Mouse (Mus musculus) lung, adult 18-20 months (tissue): ENCODE measurements at regions not wholly inside any gene's neighbourhood (a gene's known extent, or its start where the extent isn't known, plus 50 kb on each side); places are given as distances from the start of the nearest gene placed in this dataset.

ENCODE experiments used
- DNase-seq, 2 experiments: peaks; one replicate each; pipeline ENCODE4 v3.0.0; 2022; ENCODE audit warnings: mixed read lengths in 2 of 2

DNA sequence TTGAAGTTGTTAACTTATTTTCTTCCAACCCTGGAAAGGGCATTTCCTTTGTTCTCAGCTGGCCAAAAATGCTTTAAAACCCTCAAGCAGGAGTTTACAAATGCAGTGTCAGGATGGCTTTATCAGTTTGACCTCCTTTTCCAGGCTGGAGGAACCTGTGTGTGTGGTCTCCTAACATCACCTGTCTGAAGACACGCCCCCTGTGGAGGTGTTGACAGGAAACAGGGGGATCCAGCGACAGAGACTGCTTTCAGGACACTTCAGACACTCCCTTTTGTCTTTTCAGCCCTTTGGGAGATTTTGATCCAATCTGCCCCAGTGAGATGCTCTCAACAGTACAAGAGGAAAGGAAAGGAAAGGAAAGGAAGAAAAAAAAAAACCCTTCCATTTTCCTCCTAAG is 202.5 kb upstream of the Jade1 start:
- DNase-seq, result no peak

- no peak for DNase-seq
Observed at GRCm38 (mm10) chr3:41351786-41352185, 203.7 kb upstream of the Jade1 start.

DNA sequence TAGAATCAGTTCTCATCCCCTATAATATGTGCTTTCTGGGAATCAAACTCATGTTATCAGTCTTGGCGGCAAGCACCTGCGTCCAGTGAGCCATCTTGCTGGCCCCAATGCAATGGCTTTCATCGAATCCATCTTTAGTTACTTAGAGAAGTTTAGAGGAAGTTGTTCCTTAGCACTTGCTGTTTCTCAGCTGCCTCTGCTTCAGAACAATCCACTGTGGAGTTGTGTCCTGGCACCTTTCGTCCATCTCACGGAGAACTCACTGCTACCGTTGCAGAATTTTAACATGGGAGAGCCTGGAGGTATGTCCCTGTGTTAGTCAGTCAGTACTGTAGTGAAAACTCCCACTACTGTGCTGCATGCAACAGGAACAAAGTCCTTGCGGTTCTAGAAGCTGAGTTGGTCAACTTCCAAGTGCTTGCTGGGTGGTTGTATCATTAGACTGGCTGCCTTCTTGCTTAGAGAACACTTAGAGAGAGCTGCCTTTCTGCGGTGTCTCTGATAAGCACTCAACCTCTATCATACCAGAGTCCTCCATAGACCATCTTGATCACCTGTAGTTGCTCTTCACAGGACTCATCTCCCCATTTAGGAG is 204.3 kb upstream of the Jade1 start:
- DNase-seq, result no peak

DNA sequence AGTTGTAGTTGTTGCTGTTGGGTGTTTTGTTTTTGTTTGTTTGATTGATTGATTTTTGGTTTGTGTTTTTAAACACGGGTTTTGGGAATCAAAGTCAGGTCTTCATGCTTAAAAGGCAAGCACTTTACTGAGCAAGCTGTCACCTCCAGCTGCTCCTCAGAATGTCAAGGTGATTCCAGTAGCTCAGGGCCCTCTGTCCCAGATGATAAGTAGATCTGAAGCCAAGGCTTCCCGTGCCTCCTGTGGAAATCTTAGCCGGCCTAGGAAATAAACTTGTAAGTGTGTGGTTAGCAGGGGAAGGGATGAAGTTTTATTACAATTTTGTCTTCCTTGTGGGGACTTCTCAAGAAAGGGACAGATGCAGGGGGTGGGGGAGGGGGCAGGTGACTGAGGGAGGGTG is 205.2 kb upstream of the Jade1 start:
- no peak for DNase-seq

- peak; percentile 58 to 64 for DNase-seq
Observed at GRCm38 (mm10) chr3:41348795-41349194, 206.7 kb upstream of the Jade1 start.

DNA sequence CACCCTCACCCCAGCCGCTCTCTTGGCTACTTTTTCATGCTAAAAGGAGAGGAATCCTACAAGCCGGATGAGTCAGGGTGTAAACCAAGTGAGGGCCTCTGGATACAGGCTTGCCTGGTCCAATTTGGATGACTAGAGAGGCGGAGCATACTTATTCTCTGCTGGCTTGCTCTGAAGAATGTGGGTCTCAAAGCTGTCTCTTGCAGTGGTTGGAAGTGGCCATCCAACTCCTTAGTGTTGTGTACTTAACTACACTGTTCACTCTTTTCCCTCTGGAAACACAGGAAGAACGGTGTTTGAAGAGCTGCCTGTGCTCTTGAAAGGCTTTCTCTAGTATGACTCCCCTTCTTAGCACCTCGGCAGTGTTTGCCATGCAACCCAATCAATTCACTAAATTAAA is 208.7 kb upstream of the Jade1 start:
- no peak for DNase-seq

GRCm38 (mm10) chr3:41343431-41343830 is 212.1 kb upstream of the Jade1 start:
- DNase-seq, result no peak

DNA sequence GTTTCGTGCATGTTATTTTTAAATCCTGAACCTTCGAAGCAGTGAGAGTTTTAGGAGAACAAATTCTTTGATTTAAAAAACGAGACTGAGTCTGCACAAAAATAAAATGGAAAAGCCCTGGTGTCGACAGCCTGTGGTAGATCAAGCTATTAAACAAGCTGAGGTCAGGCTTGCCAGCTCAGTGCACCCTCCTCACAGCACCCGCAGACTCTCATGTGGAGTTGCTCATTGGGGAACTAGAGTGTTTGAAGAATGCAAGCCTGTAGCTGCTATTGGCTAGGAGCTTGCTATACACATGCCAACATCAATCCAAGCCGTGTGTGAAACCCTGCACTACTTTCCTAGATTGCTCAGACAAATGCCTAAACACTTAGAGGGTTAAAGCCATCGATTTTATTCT is 223.1 kb upstream of the Jade1 start:
- DNase-seq, result no peak

- peak in 1 of 2 experiments; percentile 4 for DNase-seq
Observed at GRCm38 (mm10) chr3:41330356-41330755, 225.2 kb upstream of the Jade1 start.

- DNase-seq, result no peak
Observed at GRCm38 (mm10) chr3:41328828-41329227, 226.7 kb upstream of the Jade1 start.

DNA sequence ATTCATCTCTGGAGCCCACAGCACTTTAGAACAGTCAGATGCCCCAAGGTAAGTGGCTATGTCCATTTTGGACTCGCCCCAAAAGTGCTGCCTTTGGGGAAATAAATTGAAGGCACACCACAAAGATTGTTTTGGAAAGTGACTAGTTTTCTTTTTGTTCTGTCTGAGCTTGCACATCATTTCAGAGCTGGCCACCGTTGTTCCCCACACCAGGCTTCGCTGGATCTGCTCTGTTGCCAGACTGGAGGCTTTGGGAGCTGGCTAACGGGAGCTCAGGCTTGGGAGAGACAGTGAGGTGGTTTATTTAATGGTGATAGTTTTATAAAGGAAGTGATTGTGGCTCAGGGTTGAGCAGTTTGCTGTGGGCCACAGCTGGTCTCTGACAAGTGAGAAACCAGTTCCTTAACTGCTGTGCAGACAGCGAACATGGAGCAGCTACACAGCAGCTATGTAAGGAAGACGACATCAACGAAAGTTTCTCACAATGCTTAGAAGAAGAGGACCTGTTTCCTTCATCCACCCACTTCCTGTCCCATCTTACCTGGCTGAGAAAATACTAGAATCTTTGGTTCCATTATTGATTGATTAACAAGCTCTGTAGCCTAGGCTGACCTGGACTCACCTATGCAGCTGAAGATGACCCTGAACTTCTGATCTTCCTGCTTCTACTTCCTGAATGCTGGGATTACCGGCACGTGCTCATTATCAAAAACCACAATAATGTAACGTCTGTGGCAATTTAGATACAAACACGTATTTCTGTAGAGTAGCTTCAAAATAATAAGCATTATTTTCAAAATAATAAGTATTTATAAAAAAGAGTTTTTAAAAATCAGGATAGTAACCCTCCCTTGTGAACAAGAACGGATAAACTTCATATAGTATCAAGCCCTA is 229.1 kb upstream of the Jade1 start:
- DNase-seq, result no peak

GRCm38 (mm10) chr3:41321808-41322207 is 233.7 kb upstream of the Jade1 start:
- DNase-seq, result peak in 1 of 2 experiments; percentile 15

GRCm38 (mm10) chr3:41319214-41319856 is 236.2 kb upstream of the Jade1 start:
- no peak for DNase-seq

GRCm38 (mm10) chr3:41318232-41319131 is 235.6 kb upstream of the Pgrmc2 start:
- peak in 1 of 2 experiments; percentile 9 for DNase-seq

GRCm38 (mm10) chr3:41317170-41317569 is 234.3 kb upstream of the Pgrmc2 start:
- no peak for DNase-seq

GRCm38 (mm10) chr3:41312492-41312891 is 229.6 kb upstream of the Pgrmc2 start:
- DNase-seq, result no peak

DNA sequence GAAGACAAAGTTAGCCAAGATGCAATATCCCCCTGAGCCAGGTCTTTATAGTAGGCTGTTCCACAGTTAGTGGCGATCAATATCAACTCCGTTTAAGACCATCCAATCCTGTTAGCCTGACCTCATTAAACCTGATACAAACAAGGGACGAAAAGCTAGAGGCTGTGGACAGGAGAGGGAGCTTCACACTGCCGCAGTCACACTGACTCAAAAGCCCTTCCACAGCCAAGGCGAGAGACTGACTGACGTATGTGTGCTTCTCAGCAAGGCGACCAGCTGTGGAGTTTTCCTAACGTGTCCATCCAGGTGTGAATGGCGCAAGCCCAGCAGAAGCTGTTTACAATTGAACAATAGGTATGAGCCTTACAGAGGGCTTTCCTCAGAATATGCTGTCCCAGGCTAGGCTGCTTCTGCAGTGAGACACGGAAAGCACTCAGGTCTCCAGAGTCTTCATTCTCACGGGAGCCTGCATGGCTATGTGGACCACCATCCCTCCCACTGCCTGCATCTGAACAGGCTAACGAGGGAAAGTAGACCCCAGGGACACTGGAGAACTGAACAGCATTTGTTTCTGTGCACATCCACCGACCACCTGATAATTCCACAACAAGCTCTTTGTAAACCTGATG is 224.7 kb upstream of the Pgrmc2 start:
- DNase-seq, result no peak

- no peak for DNase-seq
Observed at GRCm38 (mm10) chr3:41302805-41303204, 220.0 kb upstream of the Pgrmc2 start.

GRCm38 (mm10) chr3:41298776-41299175 is 215.9 kb upstream of the Pgrmc2 start:
- no peak for DNase-seq

- DNase-seq, result no peak
Observed at GRCm38 (mm10) chr3:41296152-41296809, 213.4 kb upstream of the Pgrmc2 start.

GRCm38 (mm10) chr3:41295150-41295549 is 212.3 kb upstream of the Pgrmc2 start:
- peak; percentile 19 to 34 for DNase-seq
